Mouse (Mus musculus): ENCODE data around the gene Amy2a4.
"Not testable (repeated sequence)": the region's sequence is repeated elsewhere in the genome, so short reads cannot be mapped to it uniquely, and the experiment has no call there.

Amy2a4 gene

DNA sequence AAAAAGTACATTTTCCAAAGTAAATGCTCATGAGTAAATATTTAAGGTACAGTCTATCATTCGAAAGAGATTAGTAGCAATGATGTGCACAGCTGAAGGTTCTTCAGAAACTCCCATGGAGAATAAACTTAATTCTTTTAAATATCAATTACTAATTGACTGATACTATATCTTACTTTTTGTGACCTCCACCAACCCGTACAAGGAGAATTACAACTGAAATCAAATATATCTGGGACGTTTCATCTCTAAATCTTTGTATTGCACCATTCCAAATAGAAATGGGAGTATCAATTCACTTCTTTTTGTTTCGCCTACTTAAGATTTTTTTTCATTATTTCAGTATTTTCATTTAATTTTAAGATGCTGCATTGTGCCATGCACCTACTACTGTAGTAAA is at the start of gene Amy2a4:
Gene Amy2a4 (minus strand): TSS at position 101 of the 400 bp plus-strand sequence.
- not testable (repeated sequence) for DNase-seq

DNA sequence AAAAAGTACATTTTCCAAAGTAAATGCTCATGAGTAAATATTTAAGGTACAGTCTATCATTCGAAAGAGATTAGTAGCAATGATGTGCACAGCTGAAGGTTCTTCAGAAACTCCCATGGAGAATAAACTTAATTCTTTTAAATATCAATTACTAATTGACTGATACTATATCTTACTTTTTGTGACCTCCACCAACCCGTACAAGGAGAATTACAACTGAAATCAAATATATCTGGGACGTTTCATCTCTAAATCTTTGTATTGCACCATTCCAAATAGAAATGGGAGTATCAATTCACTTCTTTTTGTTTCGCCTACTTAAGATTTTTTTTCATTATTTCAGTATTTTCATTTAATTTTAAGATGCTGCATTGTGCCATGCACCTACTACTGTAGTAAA is 32.7 kb upstream of the Amy2a4 start, which contains the start of gene Amy2a3:
Gene Amy2a3 (minus strand): TSS at position 101 of the 400 bp plus-strand sequence.
- DNase-seq: not testable (repeated sequence)

- DNase-seq: not testable (repeated sequence)
Measured at GRCm38 (mm10) chr3:113312937-113313336, 21.7 kb upstream of the Amy2a4 start.

- DNase-seq: not testable (repeated sequence)
Measured at GRCm38 (mm10) chr3:113280285-113280684, 11.0 kb downstream of the Amy2a4 start.

DNA sequence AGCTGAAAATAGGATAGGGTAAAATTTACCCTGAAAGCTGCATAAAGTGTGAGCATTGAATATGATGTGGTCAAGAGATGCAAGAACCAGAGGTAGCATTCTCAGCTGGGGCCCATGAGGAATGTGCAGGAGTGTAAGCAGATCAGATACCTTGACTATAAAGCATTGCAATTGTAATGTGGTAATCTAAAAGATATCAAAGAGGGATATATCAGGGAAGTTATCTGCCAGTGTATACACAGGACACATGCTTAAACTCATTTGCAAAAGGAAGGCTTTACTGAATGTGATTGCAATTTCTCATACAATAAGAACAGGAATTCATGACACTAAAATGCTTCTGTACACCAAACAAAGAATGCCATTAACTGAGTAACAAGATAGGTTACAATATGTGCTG is 11.7 kb downstream of the Amy2a4 start:
- DNase-seq: not testable (repeated sequence)

GRCm38 (mm10) chr3:113258737-113259136 is 32.5 kb downstream of the Amy2a4 start, which contains the start of gene Amy2a5:
Gene Amy2a5, minus strand, starts transcription at chr3:113258837.
- DNase-seq: not testable (repeated sequence)

All from right cerebral cortex, postnatal 4 days (tissue).